Mouse (Mus musculus): ENCODE data around the gene Dnaja3.
"Not testable (repeated sequence)": the region's sequence is repeated elsewhere in the genome, so short reads cannot be mapped to it uniquely, and the experiment has no call there.

Gene Dnaja3

GRCm38 (mm10) chr16:4667190-4667808 is 27.5 kb downstream of the Dnaja3 start:
- DNase-seq (ENCODE audit: low read depth, low spot score), result peak; percentile 63

- no peak for DNase-seq (ENCODE audit: low read depth, low spot score)
Observed at GRCm38 (mm10) chr16:4670317-4670716, 30.5 kb downstream of the Dnaja3 start.

- no peak for DNase-seq (ENCODE audit: low read depth, low spot score)
Observed at GRCm38 (mm10) chr16:4674091-4674490, 34.3 kb downstream of the Dnaja3 start.

- DNase-seq (ENCODE audit: low read depth, low spot score), result no peak
Observed at GRCm38 (mm10) chr16:4676836-4677235, 37.0 kb downstream of the Dnaja3 start.

GRCm38 (mm10) chr16:4678080-4678479 is 38.3 kb downstream of the Dnaja3 start:
- no peak for DNase-seq (ENCODE audit: low read depth, low spot score)

- DNase-seq (ENCODE audit: low read depth, low spot score), result peak; percentile 89
Observed at GRCm38 (mm10) chr16:4679121-4680018, 39.6 kb downstream of the Dnaja3 start, which contains the start of gene Coro7. TSS of gene Coro7 (minus strand) at chr16:4679777.

- DNase-seq (ENCODE audit: low read depth, low spot score), result not testable (repeated sequence)
Observed at GRCm38 (mm10) chr16:4680922-4681455, 41.2 kb downstream of the Dnaja3 start.

- DNase-seq (ENCODE audit: low read depth, low spot score), result no peak
Observed at GRCm38 (mm10) chr16:4682628-4683179, 42.9 kb downstream of the Dnaja3 start.

GRCm38 (mm10) chr16:4683193-4683580 is 43.4 kb downstream of the Dnaja3 start:
- no peak for DNase-seq (ENCODE audit: low read depth, low spot score)

GRCm38 (mm10) chr16:4683581-4684456 is 44.0 kb downstream of the Dnaja3 start:
- DNase-seq (ENCODE audit: low read depth, low spot score), result peak; percentile 93

- DNase-seq (ENCODE audit: low read depth, low spot score), result no peak
Observed at GRCm38 (mm10) chr16:4684457-4684791, 44.6 kb downstream of the Dnaja3 start.

- not testable (repeated sequence) for DNase-seq (ENCODE audit: low read depth, low spot score)
Observed at GRCm38 (mm10) chr16:4689371-4689770, 49.6 kb downstream of the Dnaja3 start.

- no peak for DNase-seq (ENCODE audit: low read depth, low spot score)
Observed at GRCm38 (mm10) chr16:4701211-4701610, 61.4 kb downstream of the Dnaja3 start.

- no peak for DNase-seq (ENCODE audit: low read depth, low spot score)
Observed at GRCm38 (mm10) chr16:4702646-4703045, 62.9 kb downstream of the Dnaja3 start.

GRCm38 (mm10) chr16:4705541-4705940 is 65.8 kb downstream of the Dnaja3 start:
- no peak for DNase-seq (ENCODE audit: low read depth, low spot score)

- peak; percentile 58 for DNase-seq (ENCODE audit: low read depth, low spot score)
Observed at GRCm38 (mm10) chr16:4711173-4711572, 71.4 kb downstream of the Dnaja3 start.

- no peak for DNase-seq (ENCODE audit: low read depth, low spot score)
Observed at GRCm38 (mm10) chr16:4713861-4714710, 74.3 kb downstream of the Dnaja3 start.

- DNase-seq (ENCODE audit: low read depth, low spot score), result no peak
Observed at GRCm38 (mm10) chr16:4717866-4718265, 78.1 kb downstream of the Dnaja3 start.

- peak; percentile 60 for DNase-seq (ENCODE audit: low read depth, low spot score)
Observed at GRCm38 (mm10) chr16:4718753-4719518, 79.1 kb downstream of the Dnaja3 start, which contains the start of gene Nmral1. TSS of gene Nmral1 (minus strand) at chr16:4719356.

Data from telencephalon, adult 2 months (tissue).